Mouse (Mus musculus) CH12F3 (cell line): ENCODE measurements around the gene Msi1.

Experiments
- in situ Hi-C: fragments of 300-500 bp; cut with MboI; formaldehyde crosslinking; loops from 2 replicates; pipeline ENCODE4 v1.14.3; 2020; ENCODE audit warnings: low sequenced_read_pairs

The Msi1 gene

DNA sequence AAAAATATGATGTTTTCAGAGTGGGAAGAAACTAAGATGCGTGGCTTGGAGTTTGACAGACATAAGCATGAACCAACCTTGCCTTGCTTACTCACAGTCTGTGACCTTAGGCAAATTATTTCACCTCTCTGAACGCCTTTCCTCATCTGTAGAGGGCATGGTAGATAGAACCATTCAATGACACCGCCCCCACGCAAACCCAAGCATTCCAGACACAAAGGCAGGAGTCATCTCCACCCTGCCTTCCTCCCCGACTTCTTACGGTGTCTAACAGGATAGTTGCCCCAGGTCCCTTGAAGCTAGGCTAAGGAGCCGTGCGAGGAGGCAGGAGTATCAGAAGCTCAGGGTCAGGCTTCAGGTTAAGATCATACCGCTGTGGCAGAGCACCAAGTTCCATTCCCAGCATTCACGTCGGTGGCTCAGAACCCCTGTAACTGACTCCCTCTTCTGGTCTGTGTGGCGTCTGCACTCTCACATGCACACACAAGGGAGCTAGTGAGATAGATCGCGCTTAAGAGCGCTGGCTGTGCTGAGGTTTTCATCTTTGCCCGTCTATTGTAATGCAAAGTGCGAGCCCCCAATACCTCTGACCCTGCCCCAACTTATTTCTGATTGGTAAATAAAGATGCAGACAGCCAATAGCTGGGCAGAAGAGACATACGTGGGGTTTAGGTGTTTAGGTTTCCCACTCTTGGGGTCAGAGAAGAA, 35.2 kb downstream of the Msi1 start:
- in situ Hi-C loops = no loop called here

DNA sequence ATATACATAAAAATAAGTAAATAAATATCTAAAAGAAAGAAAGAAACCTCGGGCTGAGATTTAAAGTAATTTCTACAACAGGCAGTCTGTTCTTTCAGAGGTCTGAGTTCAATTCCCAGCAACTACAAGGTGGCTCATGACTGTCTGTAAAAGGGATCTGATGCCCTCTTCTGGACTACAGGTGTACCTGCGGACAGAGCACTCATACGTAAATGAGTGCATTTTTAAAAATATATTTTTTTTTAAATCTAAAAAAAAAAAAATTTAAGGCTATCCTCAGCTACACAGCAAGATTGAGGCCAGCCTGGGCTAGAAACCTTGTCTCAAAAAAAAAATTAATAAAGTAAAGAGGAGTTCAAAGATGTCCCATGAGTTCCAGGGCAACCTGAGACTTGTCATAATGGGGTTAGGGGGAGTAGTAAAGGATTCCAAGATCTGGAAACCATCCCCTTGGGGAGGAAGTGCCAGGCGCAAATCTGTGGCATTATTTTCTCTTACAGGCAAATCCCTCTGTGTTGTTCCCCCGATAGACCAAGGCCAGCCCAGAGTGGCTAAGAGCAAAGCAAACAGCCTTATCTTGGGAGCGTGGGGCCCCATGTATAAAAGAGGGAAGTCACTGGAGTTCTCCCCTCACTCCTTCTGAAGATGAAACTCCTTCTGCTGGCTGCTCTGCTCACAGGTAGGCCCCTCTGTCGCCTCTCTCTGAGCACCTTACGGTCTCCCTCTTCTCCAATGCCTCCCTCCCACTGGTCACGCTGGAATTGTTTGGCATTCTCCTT, 36.4 kb downstream of the Msi1 start, which contains the start of gene Pla2g1b:
Gene Pla2g1b (plus strand): TSS at position 621 of the 779 bp plus-strand sequence.
- in situ Hi-C loops = no loop called here

DNA sequence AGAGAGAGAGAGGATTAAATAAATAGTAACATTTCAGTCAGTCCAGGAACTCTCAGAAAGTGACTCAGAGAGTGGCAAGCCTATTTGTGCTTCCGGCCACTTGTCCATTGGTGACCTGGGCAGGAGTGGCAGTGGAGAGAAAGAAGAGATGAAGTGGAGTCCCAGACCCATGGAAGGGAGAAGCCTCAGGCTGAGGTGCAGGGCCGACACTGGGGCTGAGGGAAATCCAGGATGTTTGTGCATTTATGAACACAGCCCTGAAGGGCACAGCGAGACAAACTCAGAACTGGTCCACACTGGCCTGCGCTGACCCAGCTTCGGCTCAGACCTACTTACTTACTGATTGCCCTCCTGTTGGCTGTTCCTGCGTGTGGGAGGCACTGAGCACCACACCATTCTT, 40.4 kb downstream of the Msi1 start:
- in situ Hi-C loops = no loop called here

DNA sequence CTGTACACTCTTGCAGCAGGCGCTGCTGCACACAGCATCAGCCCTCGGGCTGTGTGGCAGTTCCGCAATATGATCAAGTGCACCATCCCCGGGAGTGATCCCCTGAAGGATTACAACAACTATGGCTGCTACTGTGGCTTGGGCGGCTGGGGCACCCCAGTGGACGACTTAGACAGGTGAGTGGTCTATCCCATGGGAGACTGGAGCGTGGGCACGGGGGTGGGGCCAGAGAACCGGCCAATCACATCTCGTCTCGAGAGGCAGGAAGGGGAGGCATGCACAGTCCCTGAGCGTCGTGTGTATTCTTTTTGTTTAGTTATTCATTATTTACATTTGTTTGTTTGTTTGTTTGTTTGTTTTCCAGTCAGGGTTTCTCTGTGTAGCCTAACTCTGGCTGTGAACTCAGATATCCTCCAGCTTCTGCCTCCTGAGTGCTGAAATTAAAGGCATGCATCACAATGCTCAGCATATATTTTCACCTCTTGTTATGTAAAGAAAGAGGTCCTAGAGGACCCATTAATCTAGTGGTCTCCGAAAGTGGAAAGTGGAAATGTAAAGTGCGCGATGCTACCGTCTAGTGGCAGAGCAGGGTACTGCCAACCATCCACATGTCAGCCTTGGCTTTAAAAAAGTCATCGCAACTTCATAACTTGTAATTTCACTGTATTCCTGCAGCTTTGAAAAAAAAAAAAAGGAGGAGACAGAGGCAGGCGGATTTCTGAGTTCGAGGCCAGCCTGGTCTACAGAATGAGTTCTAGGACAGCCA, 41.5 kb downstream of the Msi1 start:
- in situ Hi-C loops = no loop called here

DNA sequence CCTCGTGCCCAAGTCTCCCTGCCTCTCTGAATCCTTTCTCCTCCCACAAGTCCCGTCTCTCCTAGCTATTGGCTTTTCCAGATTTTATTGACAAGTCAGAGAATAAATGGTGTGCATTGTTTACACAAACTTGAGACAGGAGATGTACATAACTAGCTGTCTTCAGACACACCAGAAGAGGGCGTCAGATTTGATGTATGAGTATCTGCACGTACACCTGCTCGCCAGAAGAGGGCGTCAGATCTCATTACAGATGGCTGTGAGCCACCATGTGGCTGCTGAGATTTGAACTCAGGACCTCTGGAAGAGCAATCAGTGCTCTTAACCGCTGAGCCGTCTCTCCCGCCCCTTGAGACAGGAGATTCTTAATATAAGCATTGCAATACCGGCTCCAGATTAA, 43.8 kb downstream of the Msi1 start:
- in situ Hi-C loops = no loop called here

DNA sequence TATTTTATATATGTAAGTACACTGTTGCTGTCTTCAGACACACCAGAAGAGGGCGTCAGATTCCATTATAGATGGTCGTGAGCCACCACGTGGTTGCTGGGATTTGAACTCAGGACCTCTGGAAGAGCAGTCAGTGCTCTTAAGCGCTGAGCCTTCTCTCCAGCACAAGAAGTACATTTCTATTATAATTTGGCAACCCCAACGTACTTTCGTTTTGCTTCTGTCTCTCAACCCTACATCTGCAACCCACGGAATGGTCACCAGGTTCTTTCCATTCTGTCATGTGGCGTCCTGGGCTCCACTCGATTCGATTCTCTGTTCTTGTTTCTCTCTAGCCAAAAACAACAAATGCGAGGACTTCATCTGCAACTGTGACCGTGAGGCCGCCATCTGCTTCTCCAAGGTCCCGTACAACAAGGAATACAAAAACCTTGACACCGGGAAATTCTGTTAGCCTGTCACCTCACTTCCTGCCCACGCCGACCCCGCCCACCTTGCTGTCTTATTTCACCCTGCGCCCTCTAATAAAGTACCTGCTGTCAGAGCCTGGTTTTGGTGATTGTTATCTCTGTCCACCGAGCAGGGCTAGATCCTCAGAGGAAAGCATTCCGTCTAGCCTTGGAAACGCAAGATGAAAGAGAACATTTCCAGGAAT, 44.9 kb downstream of the Msi1 start:
- in situ Hi-C loops = no loop called here

DNA sequence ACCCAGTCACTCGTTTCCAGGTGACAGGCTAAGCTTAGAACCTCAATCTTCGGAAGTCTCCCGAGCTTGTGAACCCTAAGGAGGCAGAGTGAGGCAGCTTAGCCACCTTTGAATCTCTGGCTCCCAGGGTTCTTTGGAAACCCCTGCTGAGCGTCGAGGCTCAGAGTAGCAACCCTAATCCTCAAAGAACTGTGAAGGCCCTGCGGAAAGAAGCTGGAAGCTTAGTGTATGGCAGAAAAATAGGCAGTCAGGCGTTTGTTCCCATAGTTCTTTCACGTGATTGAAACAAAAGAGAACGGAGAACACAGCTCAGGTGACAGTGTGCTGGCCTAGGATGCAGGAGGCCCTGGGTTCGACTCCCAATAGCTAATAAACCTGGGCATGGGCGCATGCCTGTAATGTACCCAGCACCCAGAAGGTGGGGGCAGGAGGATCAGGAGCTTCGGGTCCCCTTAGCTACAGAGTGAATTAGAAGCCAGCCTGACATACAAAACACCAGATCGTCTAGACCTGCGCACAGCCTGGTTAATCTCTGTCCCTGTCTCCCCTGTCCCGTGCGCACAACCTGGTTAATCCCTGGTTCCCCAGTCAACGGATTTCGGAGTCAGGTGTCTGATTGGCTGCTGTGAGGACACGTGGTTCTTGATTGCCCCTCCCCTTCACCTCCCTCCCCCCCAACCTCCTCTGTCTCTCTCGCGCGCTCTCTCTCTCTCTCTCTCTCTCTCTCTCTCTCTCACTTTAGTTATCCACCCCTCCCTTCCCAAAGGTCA, 46.1 kb downstream of the Msi1 start:
- in situ Hi-C loops = no loop called here

DNA sequence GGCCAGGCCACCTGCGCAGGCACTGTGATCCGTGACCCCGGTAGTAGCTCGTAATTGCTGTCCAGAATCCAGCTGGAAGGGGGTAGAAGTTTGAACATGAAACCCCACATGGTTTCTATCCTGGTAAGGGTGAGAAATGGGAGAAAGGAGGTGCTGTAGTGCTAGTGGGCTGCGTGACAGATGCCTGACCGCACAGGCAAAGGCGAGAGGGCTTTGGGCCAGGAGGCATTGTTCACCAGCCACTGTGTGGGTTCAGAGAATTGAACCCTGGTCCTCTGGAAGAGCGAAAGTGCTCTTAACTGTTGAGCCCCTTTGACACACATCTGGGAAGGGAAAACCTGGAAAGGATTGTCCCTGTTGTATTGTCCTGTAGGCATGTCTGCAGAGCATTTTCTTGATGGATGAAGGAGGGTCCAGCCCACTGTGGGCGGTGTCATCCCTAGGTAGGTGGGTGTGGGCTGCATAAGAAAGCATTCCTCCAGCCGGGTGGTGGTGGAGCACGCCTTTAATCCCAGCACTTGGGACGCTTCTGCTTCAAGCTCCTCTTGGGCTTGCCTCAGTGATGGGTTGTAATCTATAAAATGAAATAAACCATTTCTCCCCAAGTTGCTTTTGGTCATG, 46.8 kb downstream of the Msi1 start:
- in situ Hi-C loops = no loop called here

DNA sequence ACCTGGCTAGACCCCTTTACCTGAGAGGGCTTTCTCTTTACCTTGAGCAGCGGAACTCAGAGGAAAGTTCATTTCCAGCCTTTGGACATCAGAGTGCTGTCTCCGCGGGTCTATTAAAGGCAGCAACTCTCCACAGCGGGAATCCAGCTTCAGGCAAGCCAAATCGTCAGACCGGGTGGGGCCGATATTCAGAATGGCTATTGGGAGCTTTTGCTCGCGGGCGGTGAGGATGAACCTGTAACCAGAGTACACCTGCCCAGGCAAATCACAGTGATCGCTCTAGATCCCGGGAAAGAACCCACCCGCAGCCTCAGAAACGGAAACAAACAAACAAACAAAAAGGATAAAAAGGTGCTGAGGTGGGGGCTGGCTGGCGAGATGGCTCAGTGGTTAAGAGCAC, 50.2 kb downstream of the Msi1 start:
- in situ Hi-C loops = no loop called here

DNA sequence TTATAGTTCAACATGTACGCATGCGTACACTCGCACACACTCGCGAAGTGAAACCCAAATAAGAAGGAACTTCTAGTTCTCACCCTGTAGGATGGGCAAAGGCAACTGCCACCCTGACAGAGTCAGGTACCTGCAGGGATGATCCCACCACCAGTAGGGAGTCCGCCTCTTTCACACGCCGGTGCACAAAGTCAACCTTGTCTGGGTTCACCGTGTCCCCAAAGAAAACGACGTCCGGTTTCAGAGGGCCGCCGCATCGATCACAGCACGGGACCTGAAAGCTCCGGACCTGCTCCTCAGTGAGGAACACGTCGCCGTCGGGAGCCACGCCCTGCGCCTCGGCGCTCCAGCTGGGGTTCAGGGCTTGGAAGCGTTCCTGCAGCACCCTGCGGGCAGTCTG, 50.7 kb downstream of the Msi1 start:
- in situ Hi-C loops = no loop called here

DNA sequence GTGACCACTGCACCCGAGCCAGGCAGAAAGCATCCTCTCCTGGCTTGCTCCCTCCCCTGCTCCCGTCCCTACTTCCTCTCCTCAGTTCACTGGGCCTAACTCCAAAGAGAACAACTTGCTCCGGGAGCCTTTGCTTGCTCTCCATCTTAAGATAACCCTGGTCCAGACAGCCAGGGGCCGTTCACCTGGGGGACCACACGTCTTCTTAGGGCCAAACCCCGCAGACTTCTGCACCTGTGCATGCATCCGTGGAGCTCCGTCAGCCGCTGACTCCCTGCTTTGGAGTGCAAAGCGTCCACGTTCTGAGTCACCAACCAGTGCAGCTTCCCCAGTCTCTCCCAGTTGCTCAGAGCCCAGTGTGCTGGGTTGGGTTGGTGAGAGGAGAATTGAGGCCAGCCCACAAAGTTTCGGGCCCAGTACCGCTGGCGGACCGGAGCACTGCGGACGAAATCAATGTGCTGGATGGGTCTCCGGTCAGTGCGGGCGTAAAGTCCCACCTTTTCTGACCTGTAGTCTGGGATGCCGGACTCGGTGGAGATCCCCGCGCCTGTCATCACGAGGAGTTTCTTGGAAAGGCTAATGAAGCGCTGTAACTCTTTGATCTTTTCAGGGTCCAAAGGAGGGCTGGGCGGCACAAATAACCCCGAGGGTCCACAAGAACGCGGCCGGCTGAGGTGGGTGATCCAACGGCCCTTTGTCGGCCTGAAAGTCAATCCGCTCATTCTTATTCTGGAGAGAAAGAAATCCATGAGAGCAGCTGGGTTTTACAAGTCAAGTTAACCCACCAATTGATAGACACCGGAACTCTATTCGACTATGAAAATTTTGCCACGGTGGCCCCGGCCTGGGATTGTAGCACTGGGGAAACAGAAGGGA, 53.2 kb downstream of the Msi1 start:
- in situ Hi-C loops = no loop called here

DNA sequence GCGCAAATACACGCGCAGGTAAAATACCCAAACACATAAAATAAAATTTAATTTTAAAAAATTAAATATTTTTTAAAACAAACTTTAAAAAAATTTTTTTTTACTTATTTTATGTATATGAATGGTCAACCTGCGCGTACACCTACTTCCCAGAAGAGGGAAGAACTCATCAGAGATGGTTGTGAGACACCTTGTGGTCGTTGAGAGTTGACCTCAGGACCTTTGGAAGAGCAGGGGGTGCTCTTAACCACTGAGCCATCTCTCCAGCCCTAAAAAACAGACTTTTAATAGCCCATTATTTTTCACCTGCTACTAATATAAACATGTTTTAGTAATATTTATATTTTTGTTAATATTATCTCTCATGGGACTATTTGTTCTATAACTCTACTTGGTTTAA, 54.0 kb downstream of the Msi1 start:
- in situ Hi-C loops = no loop called here

DNA sequence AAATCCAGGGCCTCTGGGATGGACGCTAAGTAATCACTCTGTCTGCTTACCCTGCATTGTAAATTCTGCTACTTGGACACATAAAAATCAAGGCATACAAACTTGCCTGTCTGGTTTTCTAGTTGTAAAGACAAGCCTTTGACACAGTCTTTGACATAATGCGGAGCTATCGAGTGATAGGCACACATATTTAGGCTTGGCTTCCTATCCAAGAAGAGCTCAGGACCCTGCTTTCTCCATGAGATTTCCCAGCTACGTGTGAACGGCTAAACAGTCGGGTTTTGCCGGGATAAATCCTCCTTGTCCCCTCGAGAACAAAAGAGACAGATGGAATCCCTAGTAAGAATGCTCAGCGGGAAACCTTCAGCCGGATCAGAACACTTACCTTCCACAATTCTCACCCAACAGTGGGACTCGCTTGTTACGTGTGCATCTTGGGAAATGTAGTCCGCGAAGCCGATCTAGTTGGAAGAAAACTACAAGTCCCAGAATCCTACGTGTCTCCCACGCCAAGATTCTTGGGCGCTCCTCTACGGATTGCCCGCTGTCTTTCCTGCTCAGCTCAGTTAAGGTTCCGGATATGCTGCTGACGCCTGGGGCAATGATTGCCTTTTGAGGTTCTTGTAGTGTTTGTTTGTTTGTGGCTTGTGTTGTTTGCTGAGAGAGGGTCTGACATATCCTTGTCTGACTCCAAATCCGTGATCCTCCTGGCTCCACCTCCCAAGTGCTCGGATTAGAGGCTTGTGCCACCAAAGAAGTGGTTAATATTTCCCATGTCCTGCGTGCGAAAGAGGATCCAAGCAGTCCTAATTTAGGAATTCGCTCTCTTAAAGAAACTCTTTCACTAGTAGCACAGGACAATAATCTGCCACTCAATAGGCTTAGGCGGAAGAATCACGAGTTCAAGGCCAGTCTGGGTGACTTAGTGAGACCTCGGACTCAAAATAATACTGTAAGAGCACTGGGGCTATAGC, 54.8 kb downstream of the Msi1 start, which contains the start of gene Sirt4:
Gene Sirt4 (minus strand): TSS at position 779 of the 974 bp plus-strand sequence.
- in situ Hi-C loops = no loop called here

DNA sequence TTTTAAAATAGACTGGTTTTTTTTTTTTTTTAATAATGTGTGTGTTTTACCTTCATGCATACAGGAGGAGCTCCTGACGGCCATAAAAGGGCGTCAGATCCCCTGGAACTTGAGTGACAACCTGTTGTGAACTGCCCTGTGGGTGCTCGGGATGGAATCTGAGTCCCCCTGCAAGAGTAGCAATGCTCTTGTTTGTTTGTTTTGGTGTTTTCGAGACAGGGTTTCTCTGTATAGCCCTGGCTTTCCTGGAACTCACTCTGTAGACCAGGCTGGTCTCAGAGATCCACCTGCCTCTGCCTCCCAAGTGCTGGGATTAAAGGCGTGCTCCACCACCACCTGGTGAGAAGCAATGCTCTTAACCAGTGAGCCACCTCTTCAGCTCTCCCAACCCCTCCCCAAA, 55.6 kb downstream of the Msi1 start:
- in situ Hi-C loops = no loop called here

DNA sequence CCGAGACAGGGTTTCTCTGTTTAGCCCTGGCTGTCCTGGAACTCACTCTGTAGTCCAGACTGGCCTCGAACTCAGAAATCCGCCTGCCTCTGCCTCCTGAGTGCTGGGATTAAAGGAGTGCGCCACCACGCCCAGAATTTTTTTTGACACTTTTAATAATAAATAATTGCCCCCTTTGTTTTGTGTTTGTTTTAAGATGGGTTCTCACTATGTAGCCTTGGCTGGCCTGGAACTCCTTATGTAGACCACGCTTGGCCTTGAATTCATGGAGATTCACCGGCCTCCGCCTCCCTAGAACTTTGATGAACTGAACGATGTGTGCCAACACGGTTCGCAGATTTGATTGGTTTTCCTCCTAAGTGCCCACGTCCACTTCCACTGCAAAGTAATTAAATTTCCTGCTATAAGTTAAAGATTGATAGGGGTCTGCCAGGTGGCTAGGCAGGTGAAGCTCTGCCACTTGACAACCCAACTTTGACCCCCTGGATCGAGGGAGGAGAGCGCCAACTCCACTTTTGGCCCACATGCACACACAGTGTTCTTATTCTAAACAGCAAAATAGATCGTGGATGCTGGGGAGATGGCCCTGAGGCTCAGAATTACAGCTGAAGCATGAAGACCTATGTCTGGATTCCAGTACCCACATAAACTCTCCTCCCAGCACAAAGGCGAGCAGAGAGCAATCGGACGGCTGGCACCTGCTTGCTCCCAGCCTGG, 56.2 kb downstream of the Msi1 start:
- in situ Hi-C loops = no loop called here

DNA sequence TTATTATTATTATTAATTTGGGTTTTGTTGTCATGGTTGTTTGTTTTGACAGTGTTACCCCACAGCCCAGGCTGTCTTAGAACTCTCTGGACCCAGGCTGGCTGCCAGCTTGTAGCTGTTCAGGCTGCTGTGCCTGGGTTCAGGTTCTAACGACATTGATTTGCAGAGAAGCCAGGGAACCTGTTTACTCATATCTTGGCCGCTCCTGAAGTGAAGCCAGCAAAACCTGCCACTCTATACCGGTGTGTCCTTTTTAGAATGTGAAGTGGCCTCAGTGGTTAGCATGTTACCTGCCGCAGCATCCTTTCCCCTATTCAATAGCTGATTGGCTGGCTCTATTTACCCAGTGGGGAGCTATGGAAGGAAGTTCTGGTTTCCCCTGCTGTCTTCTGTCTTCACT, 57.3 kb downstream of the Msi1 start:
- in situ Hi-C loops = no loop called here

DNA sequence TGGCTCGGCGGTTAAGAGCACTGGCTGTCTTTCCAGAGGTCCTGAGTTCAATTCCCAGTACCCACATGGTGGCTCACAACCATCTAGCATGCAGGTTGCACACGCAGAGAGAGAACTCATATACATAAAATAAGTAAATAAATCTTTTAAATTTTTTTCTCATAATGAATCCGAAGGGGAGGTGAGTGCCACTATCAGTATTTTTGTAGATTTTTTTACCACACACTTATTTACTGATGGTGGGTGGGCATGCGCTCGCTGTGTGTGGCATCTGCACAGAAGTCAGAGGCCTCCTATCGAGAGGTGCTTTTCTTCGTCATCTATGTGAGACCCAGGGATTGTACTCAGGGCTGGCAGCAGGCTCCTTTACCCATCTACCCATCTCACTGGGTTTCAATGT, 58.0 kb downstream of the Msi1 start:
- in situ Hi-C loops = no loop called here
